Mouse (Mus musculus) CH12.LX (cell line): ENCODE data around the gene Il34.

Source experiments
- CTCF ChIP-seq, 2 experiments: IDR thresholded peaks in 1 of 2; conservative IDR thresholded peaks in 1 of 2; 2 replicates each; pipeline ENCODE4 v1.5.1; 2011 to 2012; ENCODE audit warnings: low read depth in 2 of 2, low read length in 2 of 2, improper control_type of control experiment in 1 of 2, inconsistent platforms in 1 of 2, mild to moderate bottlenecking in 1 of 2, moderate library complexity in 1 of 2
- HCFC1 ChIP-seq: IDR thresholded peaks from 2 replicates; pipeline ENCODE4 v1.6.1; 2012; ENCODE audit warnings: low read depth, mild to moderate bottlenecking, inconsistent platforms, low read length, improper control_type of control experiment
- MAX ChIP-seq: IDR thresholded peaks from 2 replicates; pipeline ENCODE4 v1.6.1; 2011; ENCODE audit warnings: low read length, improper control_type of control experiment
- ZMIZ1 ChIP-seq: IDR thresholded peaks from 2 replicates; pipeline ENCODE4 v1.6.1; 2012; ENCODE audit warnings: low read depth, mild to moderate bottlenecking, inconsistent platforms, low read length, improper control_type of control experiment

GRCm38 (mm10) chr8:110842012-110842574, 36.4 kb upstream of the Il34 start:
- no peak for TF ChIP-seq ZMIZ1
- peak in 1 of 2 experiments; percentile 48; a peak in 2 of 4 replicates for TF ChIP-seq CTCF (conservative IDR thresholded peaks at IDR 0.05 in 1 of 2, IDR thresholded peaks at IDR 0.05 in 1 of 2; ENCODE audit: low read depth in 2 of 2, low read length in 2 of 2)
- no peak for TF ChIP-seq HCFC1
- TF ChIP-seq MAX, result no peak
